Mouse (Mus musculus): ENCODE results near the gene Engase. TPM values are rescaled to one million over a fixed set of nuclear protein-coding genes. Genes with fewer than 3 reads are reported as not detected.

The Engase gene
- polyA plus RNA-seq, 1 experiment from 2014 or later: 7.2 TPM

GRCm38 (mm10) chr11:118495065-118495464 lies 18.4 kb downstream of the Engase start:
- H3K4me3 ChIP-seq: no peak overlapping the region
- no peak for ATAC-seq (ENCODE audit: low FRiP score)
- H3K4me1 ChIP-seq: peaks cover 25% of the 10 kb centered on the region
- no peak overlapping the region for H3K4me2 ChIP-seq (replicated peaks)
- no peak overlapping the region for H3K27ac ChIP-seq
- no peaks in the 10 kb centered on the region for H3K36me3 ChIP-seq
- peaks cover 13% of the 10 kb centered on the region; the same call in 1 of the 2 replicates for H3K27me3 ChIP-seq
- H3K9ac ChIP-seq: no peak overlapping the region
- no peaks in the 10 kb centered on the region for H3K9me3 ChIP-seq (replicated peaks)
- 43% methylated on average over 5 of the region's 5 CpGs for WGBS

GRCm38 (mm10) chr11:118496066-118496689 lies 19.5 kb downstream of the Engase start:
- Histone ChIP-seq H3K27me3 (0 out of 2 replicates have a peak, but pooled peaks cover 5% of the 10 kb centered on the region), H3K4me1 (peaks cover 17% of the 10 kb centered on the region), H3K9me3 (replicated peaks) (no peaks in the 10 kb centered on the region), H3K36me3 (no peaks in the 10 kb centered on the region), H3K9ac (no peak overlapping the region), H3K4me3 (no peak overlapping the region), H3K4me2 (replicated peaks) (no peak overlapping the region), H3K27ac (no peak overlapping the region)
- 50% methylated on average over 20 of the region's 20 CpGs for WGBS
- no peak for ATAC-seq (ENCODE audit: low FRiP score)

GRCm38 (mm10) chr11:118502990-118503389 lies 26.4 kb downstream of the Engase start:
- no peak for ATAC-seq (ENCODE audit: low FRiP score)
- Histone ChIP-seq H3K27me3 (peaks cover 30% of the 10 kb centered on the region), H3K4me2 (replicated peaks) (no peak overlapping the region), H3K4me1 (peaks cover 9% of the 10 kb centered on the region; the same call in 1 of the 2 replicates), H3K4me3 (no peak overlapping the region), H3K36me3 (no peaks in the 10 kb centered on the region), H3K27ac (no peak overlapping the region), H3K9me3 (replicated peaks) (no peaks in the 10 kb centered on the region), H3K9ac (no peak overlapping the region)
- WGBS: 57% methylated on average over 4 of the region's 6 CpGs

GRCm38 (mm10) chr11:118503418-118504179 lies 27.0 kb downstream of the Engase start:
- no peak for ATAC-seq (ENCODE audit: low FRiP score)
- H3K36me3 ChIP-seq: no peaks in the 10 kb centered on the region

GRCm38 (mm10) chr11:118504180-118504454 lies 27.5 kb downstream of the Engase start:
- Histone ChIP-seq H3K36me3 (no peaks in the 10 kb centered on the region), H3K27me3 (peaks cover 30% of the 10 kb centered on the region), H3K4me3 (no peak overlapping the region), H3K27ac (no peak overlapping the region), H3K9me3 (replicated peaks) (no peaks in the 10 kb centered on the region), H3K9ac (no peak overlapping the region), H3K4me2 (replicated peaks) (no peak overlapping the region), H3K4me1 (peaks cover 9% of the 10 kb centered on the region; the same call in 1 of the 2 replicates)
- no peak for ATAC-seq (ENCODE audit: low FRiP score)
- WGBS: 76% methylated on average over 5 of the region's 5 CpGs

More at GRCm38 (mm10) chr11:118503418-118504179, 27.0 kb downstream of the Engase start:
- Histone ChIP-seq H3K4me2 (replicated peaks) (no peak overlapping the region), H3K4me3 (no peak overlapping the region), H3K9ac (no peak overlapping the region), H3K27ac (no peak overlapping the region), H3K9me3 (replicated peaks) (no peaks in the 10 kb centered on the region), H3K4me1 (peaks cover 9% of the 10 kb centered on the region; the same call in 1 of the 2 replicates), H3K27me3 (peaks cover 30% of the 10 kb centered on the region)
- 29% methylated on average over 34 of the region's 34 CpGs for WGBS

GRCm38 (mm10) chr11:118507095-118507494 lies 30.5 kb downstream of the Engase start:
- H3K9me3 ChIP-seq (replicated peaks): no peaks in the 10 kb centered on the region
- no peak overlapping the region for H3K9ac ChIP-seq
- no peaks in the 10 kb centered on the region for H3K36me3 ChIP-seq
- H3K27me3 ChIP-seq: peaks cover 27% of the 10 kb centered on the region
- no peak overlapping the region for H3K4me2 ChIP-seq (replicated peaks)
- WGBS: 86% methylated on average over 6 of the region's 6 CpGs
- no peak overlapping the region for H3K27ac ChIP-seq
- no peak overlapping the region for H3K4me3 ChIP-seq
- H3K4me1 ChIP-seq: peaks cover 18% of the 10 kb centered on the region
- no peak for ATAC-seq (ENCODE audit: low FRiP score)

- 34% methylated on average over 5 of the region's 5 CpGs for WGBS
- no peak overlapping the region for H3K4me3 ChIP-seq
- ATAC-seq (ENCODE audit: low FRiP score): no peak
Observed at GRCm38 (mm10) chr11:118507904-118508303, 31.3 kb downstream of the Engase start.

GRCm38 (mm10) chr11:118508341-118508740 lies 31.7 kb downstream of the Engase start:
- Histone ChIP-seq H3K9me3 (replicated peaks) (no peaks in the 10 kb centered on the region), H3K27ac (0 out of 2 replicates have a peak overlapping the region, but pooled peaks have one; percentile 42), H3K4me2 (replicated peaks) (no peak overlapping the region), H3K4me1 (peaks cover 27% of the 10 kb centered on the region), H3K4me3 (no peak overlapping the region), H3K27me3 (peaks cover 21% of the 10 kb centered on the region), H3K36me3 (no peaks in the 10 kb centered on the region), H3K9ac (no peak overlapping the region)
- no peak for ATAC-seq (ENCODE audit: low FRiP score)
- WGBS: 80% methylated on average over 7 of the region's 7 CpGs

More at GRCm38 (mm10) chr11:118507904-118508303, 31.3 kb downstream of the Engase start:
- peaks cover 26% of the 10 kb centered on the region for H3K27me3 ChIP-seq
- H3K4me2 ChIP-seq (replicated peaks): no peak overlapping the region
- H3K9ac ChIP-seq: no peak overlapping the region
- H3K27ac ChIP-seq: no peak overlapping the region
- H3K36me3 ChIP-seq: no peaks in the 10 kb centered on the region
- H3K9me3 ChIP-seq (replicated peaks): no peaks in the 10 kb centered on the region
- H3K4me1 ChIP-seq: peaks cover 26% of the 10 kb centered on the region

GRCm38 (mm10) chr11:118511851-118512250 lies 35.2 kb downstream of the Engase start:
- H3K4me3 ChIP-seq: no peak overlapping the region
- no peaks in the 10 kb centered on the region for H3K27me3 ChIP-seq
- peaks cover 34% of the 10 kb centered on the region for H3K4me1 ChIP-seq
- peak overlapping the region; percentile 3; the same call in 1 of the 2 replicates for H3K4me2 ChIP-seq (replicated peaks)
- ATAC-seq (ENCODE audit: low FRiP score): no peak; the same call in none of the 2 replicates
- no peaks in the 10 kb centered on the region for H3K36me3 ChIP-seq
- H3K27ac ChIP-seq: peak overlapping the region; percentile 70
- 52% methylated on average over 6 of the region's 6 CpGs for WGBS
- no peaks in the 10 kb centered on the region for H3K9me3 ChIP-seq (replicated peaks)
- H3K9ac ChIP-seq: peak overlapping the region; percentile 3; the same call in 1 of the 2 replicates

GRCm38 (mm10) chr11:118512257-118512910 lies 35.8 kb downstream of the Engase start:
- Histone ChIP-seq H3K36me3 (no peaks in the 10 kb centered on the region), H3K4me1 (peaks cover 38% of the 10 kb centered on the region), H3K9ac (peak overlapping the region; percentile 3; the same call in 1 of the 2 replicates), H3K9me3 (replicated peaks) (no peaks in the 10 kb centered on the region), H3K4me3 (no peak overlapping the region), H3K27me3 (no peaks in the 10 kb centered on the region), H3K27ac (peak overlapping the region; percentile 70), H3K4me2 (replicated peaks) (peak overlapping the region; percentile 3; the same call in 1 of the 2 replicates)
- peak; percentile 65 for ATAC-seq (ENCODE audit: low FRiP score)
- 47% methylated on average over 14 of the region's 15 CpGs for WGBS

GRCm38 (mm10) chr11:118517924-118518323 lies 41.3 kb downstream of the Engase start:
- H3K4me3 ChIP-seq: no peak overlapping the region
- ATAC-seq (ENCODE audit: low FRiP score): no peak
- H3K4me2 ChIP-seq (replicated peaks): no peak overlapping the region
- peaks cover 23% of the 10 kb centered on the region for H3K4me1 ChIP-seq
- H3K27ac ChIP-seq: no peak overlapping the region
- no peaks in the 10 kb centered on the region for H3K9me3 ChIP-seq (replicated peaks)
- H3K36me3 ChIP-seq: no peaks in the 10 kb centered on the region
- no peaks in the 10 kb centered on the region for H3K27me3 ChIP-seq
- WGBS: 78% methylated on average over 7 of the region's 7 CpGs
- no peak overlapping the region for H3K9ac ChIP-seq

GRCm38 (mm10) chr11:118518743-118519142 lies 42.1 kb downstream of the Engase start:
- ATAC-seq (ENCODE audit: low FRiP score): no peak
- no peak overlapping the region for H3K4me2 ChIP-seq (replicated peaks)
- H3K9me3 ChIP-seq (replicated peaks): no peaks in the 10 kb centered on the region
- H3K36me3 ChIP-seq: no peaks in the 10 kb centered on the region
- no peak overlapping the region for H3K4me3 ChIP-seq
- no peak overlapping the region for H3K27ac ChIP-seq
- WGBS: 82% methylated on average over 7 of the region's 7 CpGs
- H3K4me1 ChIP-seq: peaks cover 18% of the 10 kb centered on the region
- H3K27me3 ChIP-seq: no peaks in the 10 kb centered on the region
- no peak overlapping the region for H3K9ac ChIP-seq

All from hindbrain, embryonic 12.5 days (tissue).